Comparison of ENCODE assay signal across 20 mouse cellular contexts in genomic region chr2:77897558-77897899, GRCm38 (mm10).
"Had no signal": no experiment of that assay in that cellular context is flagged by ENCODE, and none has a peak within 500 bp of the region (broad histone marks: within the 10 kb centered on the region; RNA-seq: fewer than 3 reads in every experiment).

No protein-coding gene starts in this region.

- H3K4me3 ChIP-seq: limb, embryonic 12.5 days; limb, embryonic 15.5 days; liver, embryonic 15.5 days; lung, embryonic 15.5 days; midbrain, embryonic 12.5 days; midbrain, embryonic 15.5 days; neural tube, embryonic 12.5 days; neural tube, embryonic 15.5 days had no signal

- H3K4me2 ChIP-seq: limb, embryonic 12.5 days; limb, embryonic 15.5 days; liver, embryonic 11.5 days; liver, embryonic 15.5 days; lung, embryonic 15.5 days; midbrain, embryonic 12.5 days; midbrain, embryonic 15.5 days; neural tube, embryonic 12.5 days; neural tube, embryonic 15.5 days had no signal

- H3K4me1 ChIP-seq: limb, embryonic 12.5 days; limb, embryonic 15.5 days; liver, embryonic 15.5 days; lung, embryonic 15.5 days; midbrain, embryonic 12.5 days; midbrain, embryonic 15.5 days; neural tube, embryonic 12.5 days; neural tube, embryonic 15.5 days had no signal

- DNase-seq: kidney, postnatal 25 days; lung, adult 18-20 months; lung, postnatal 10 days; lung, postnatal 36 days; right cerebral cortex, adult 18-20 months; right cerebral cortex, postnatal 14 days; thymus, adult 2 months; thymus, postnatal 14 days; thymus, postnatal 4 days had no signal

- H3K27me3 ChIP-seq: limb, embryonic 12.5 days; limb, embryonic 15.5 days; liver, embryonic 15.5 days; lung, embryonic 15.5 days; midbrain, embryonic 12.5 days; midbrain, embryonic 15.5 days; neural tube, embryonic 12.5 days; neural tube, embryonic 15.5 days had no signal

- H3K9ac ChIP-seq: limb, embryonic 12.5 days; limb, embryonic 15.5 days; liver, embryonic 15.5 days; lung, embryonic 15.5 days; midbrain, embryonic 12.5 days; midbrain, embryonic 15.5 days; neural tube, embryonic 12.5 days; neural tube, embryonic 15.5 days had no signal

- H3K27ac ChIP-seq: kidney, postnatal 0 days; limb, embryonic 12.5 days; limb, embryonic 15.5 days; liver, embryonic 15.5 days; lung, embryonic 15.5 days; midbrain, embryonic 12.5 days; midbrain, embryonic 15.5 days; neural tube, embryonic 12.5 days; neural tube, embryonic 15.5 days; stomach, postnatal 0 days had no signal

- ATAC-seq: midbrain, embryonic 15.5 days had no signal

- H3K9me3 ChIP-seq: limb, embryonic 12.5 days; limb, embryonic 15.5 days; liver, embryonic 15.5 days; lung, embryonic 15.5 days; midbrain, embryonic 12.5 days; midbrain, embryonic 15.5 days; neural tube, embryonic 12.5 days; neural tube, embryonic 15.5 days had no signal
